Mouse (Mus musculus): ENCODE measurements at regions not wholly inside any gene's neighbourhood (a gene's known extent, or its start where the extent isn't known, plus 50 kb on each side); places are given as distances from the start of the nearest gene placed in this dataset.

DNA sequence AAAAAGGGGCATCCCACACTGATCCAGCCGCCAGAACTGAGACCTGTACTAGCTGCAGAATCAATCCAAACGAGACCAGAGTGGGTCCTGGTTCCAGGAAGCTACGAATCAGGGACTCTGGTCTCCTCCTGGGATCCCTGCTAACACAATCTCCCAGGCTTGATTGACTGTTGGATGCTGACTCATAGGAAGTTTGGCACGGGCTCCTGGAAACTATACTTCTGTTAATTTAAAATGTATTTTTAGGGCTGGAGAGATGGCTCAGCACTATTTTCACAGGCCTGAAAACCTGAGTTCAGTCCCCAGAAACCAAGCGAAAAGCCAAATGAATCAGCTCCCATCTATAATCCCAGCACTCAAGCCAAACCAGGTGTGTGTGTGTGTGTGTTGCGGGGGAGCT is 138.5 kb downstream of the Vegfa start:
- DNase-seq (ENCODE audit: inconsistent age in 2 of 2, low spot score in 1 of 2) = peak; percentile 63 to 87

DNA sequence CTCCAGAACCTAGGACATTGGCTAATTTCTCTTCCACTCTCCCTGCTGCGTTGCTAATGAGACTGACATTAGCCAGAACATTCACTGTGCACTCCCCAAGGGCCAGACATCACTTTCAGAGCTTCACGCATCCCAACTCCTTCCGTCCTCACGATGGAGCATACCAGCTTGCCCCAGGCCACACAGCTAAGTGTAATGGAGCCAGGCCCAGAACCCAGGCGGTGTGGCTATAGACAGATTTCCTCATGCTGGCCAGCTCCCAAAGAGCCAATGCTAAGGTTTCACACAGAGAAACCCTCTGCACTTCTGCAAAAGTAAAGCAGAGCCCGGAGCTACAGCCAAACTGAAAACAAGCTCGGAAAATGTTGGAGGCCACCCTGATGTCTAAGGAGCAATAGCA is 139.1 kb downstream of the Vegfa start:
- peak; percentile 35 to 66 for DNase-seq (ENCODE audit: inconsistent age in 2 of 2, low spot score in 1 of 2)

DNA sequence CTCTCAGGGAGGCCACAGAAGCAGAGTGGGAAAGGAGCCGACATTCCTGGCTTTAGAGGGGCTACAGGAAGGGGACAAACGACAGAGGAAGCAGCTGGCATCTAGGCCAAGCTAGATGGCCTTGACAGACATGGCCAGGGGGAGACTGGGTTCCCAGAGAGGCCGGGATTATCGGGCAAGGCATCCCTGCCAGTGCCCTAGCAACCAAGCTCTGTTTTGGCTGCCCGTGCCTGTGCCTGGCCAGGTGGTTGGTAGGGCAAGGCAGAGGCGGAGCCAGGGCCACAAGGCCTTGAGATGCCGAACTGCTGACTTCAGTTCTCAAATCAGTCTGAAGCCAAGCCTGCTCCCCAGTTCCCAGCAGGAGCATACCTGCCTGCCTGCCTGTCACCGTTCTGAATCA is 142.7 kb downstream of the Vegfa start:
- DNase-seq (ENCODE audit: inconsistent age in 2 of 2, low spot score in 1 of 2) = peak; percentile 87 to 89

DNA sequence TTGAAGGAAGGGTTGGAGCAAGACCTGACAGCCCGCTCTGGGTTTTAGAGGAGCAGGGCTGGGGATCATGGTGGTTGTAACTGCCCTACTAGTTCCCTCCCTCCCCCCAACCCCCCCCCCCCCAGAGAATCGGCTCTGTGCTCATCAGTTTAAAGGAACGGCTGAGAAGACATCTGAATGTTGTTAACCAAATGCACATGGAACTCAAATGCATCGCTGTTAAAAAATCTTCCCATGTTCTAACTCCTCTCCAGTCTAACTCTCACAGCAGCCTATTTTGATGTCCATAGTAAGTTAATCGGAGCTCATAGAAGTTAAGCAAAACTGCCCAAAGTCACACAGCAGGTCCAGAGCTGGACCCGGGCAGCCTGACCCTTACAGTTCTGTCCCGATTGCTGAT is 143.1 kb downstream of the Vegfa start:
- no peak for DNase-seq (ENCODE audit: inconsistent age in 2 of 2, low spot score in 1 of 2)

DNA sequence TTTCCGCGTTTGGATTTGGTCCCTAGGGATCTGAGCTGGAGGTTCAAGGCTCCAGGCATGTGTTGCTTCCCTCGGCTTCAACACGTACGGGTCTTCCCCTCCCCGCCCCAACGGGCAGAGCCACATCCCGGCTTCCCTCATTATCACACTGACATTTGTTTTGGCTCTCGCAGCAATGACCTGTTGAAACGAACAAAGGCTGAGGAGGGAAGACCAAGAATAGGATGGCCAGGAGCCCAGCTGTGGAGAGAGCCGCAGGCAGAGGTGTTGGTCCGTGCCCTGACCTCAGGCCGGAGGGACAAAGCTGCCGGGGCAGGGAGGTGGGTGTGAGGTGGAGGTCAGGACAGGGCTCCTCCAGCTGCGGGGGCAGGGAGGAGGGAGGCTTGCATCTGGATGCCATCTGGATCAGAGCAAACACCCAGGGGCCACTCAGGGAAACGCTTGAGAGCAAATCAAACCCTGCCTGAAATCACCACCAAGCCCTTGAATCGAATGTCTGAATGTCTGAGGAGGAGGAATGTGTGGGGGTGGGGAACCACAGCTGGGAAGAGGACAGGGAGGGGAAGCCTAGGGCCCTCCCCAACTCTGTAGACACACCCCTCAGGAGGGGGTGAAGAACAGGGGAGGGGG is 145.6 kb downstream of the Vegfa start:
- peak; percentile 31 to 57 for DNase-seq (ENCODE audit: inconsistent age in 2 of 2, low spot score in 1 of 2)

DNA sequence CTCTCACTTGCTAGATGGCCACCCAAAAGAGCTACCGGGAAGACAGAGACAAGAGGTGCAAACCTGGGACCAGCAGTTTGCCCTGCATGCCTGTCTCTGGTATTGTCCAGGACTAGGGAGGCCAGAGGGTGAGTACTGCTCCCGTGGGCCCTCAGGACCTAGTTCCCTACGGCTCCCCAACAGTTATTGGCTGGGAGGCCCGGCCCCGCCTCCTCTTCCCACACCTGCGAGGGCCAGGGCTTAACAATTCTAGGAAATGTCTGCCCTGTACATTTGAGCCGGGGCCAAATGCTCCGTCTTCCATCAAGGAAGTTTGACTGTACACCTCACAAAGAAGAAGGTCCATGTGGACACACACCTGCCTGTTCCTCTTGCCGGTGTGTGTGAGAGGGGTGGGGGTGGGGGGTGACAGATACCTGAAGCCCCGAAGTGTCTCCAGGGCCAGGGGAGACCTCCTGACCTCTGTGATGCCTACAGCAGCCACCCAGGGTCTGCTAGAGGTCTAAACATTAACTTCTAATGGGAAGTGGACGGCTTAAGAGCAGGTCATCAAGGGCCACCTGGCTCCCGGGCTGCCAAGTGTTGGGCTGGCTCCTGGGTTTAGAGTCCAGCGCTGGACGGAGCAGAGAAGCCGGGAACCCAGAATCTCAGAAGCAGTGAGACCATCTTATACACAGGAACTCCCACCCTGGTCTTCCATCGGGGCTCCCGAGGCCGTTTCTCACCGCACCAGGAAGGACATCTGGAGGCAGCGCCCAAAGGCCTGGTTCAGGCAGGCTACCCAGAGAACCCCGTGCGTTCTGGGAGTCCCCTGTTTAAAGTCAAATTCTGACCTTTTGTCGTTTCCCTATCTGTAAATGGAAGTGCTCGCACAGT is 146.5 kb downstream of the Vegfa start:
- DNase-seq (ENCODE audit: inconsistent age in 2 of 2, low spot score in 1 of 2) = no peak

DNA sequence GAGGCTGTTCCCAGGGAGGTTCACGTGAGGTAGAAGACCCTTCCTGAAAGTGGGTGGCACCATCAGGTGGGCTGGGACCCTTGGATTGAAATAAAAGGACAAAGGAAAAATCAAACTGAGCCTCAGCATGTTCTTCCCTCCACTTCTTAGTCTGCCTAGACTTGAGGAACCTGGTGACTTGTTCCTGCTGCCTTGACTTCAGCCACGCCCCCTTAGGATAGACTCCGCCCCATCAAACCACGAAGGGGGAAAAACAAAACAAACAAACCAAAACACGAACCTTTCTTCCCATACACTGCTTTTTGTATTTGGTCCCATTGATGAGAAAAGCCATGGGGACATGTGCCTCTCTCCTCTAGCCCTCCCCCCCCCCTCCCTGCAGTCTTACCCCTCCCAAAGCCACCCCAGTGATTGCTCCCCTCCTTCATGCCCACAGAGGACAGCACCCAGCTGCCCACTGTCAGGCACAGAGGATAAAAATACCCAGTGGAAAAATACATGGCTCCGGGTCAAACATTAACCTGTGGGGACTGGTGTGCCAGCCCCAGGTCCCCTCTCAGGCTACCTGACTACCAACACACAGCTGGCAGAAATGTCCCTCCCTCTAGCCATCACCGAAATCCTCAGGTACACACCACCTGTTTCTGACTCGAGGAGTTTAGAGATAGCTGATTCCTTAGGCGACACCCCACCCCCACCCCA is 148.0 kb downstream of the Vegfa start:
- no peak for DNase-seq (ENCODE audit: inconsistent age in 2 of 2, low spot score in 1 of 2)

DNA sequence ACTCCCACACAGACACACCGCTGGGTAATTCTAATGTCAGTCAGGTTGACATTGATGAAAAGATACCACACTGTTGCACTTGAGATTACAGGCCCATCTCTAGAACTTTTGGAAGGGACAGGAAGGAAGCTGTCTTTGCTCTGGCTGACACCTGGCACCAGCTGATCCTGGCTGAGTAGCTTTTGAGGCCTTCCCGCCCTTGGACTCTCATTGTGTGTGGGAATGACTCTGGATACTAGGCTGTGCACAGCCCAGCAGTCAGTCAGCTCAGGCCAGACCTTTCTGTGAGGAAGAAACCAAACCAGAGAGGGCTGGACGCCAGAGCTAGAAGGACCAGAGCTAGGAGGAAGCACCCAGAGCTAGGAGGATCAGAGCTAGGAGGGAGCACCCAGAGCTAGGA is 149.0 kb upstream of the 1600014C23Rik start:
- no peak for DNase-seq (ENCODE audit: inconsistent age in 2 of 2, low spot score in 1 of 2)

DNA sequence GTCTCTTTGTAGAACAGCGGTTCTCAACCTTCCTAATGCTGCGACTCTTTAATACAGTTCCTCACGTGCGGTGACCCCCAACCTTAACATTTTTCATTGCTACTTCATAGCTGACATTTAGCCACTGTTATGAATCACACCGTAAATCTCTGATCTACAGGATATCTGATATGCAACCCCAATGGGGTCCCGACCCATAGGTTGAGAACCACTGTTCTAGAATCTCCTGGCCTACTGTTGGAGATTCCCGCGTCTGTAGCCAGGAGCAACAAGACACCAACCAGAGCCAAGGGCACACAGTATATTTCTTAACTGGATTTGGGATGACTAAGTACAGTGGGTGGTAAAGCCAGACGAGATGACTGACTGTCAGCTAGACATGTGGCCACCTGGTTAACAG is 147.6 kb upstream of the 1600014C23Rik start:
- peak in 1 of 2 experiments; percentile 74 for DNase-seq (ENCODE audit: inconsistent age in 2 of 2, low spot score in 1 of 2)

DNA sequence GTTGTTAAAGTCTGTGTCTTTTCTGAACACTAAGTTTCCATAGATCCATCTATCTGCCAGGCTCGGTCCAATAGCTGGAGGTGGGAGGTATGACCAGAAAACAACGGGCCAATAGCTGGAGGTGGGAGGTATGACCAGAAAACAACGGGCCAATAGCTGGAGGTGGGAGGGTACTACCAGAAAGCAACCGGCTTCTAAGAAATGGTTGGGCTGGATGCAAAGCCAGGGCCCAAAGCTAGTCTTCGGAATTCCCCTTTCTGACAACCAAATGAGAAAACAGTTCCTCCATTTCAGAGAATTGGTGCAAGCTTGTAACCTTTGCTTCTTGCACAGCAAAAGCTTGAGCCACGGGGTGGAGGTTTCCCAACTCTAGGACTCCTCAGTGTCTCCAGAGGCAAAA is 147.1 kb upstream of the 1600014C23Rik start:
- no peak for DNase-seq (ENCODE audit: inconsistent age in 2 of 2, low spot score in 1 of 2)

DNA sequence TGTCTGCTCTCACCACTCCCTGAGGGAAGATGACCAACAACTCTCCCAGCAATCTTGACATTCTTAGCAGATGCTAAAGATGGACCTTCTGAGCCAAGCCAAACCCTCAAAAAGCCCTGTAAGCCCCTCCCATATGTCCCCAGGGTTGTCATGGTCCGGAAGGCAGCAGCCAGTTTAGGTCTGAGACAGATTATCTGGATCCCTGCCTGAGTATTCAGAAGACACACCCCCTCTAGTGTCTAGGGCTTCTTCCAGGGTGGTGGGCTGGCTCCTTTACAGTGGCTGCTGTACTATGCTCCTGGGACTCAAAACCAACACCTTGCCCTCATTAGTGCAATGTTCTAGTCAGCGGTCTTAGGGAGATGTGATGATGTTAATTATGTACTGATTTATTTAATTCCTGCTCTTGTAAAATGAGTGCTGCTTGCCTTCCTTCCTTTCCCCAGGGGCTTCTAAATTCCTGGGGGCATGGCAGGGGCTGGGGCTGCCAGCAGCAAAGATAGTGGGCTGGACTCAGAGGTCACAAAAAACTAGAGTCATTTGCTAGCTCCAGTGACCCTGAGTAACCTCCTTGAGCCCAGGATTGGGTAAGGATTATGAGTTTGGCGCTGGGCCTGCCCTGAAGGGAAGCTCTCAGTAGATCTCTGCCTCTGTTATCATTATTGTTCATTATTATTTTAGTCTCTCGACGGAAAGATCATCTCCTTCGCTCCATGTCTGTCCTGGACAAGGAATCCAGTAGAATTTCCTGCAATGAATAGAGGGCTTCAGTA is 146.0 kb upstream of the 1600014C23Rik start:
- peak in 1 of 2 experiments; percentile 78 for DNase-seq (ENCODE audit: inconsistent age in 2 of 2, low spot score in 1 of 2)

DNA sequence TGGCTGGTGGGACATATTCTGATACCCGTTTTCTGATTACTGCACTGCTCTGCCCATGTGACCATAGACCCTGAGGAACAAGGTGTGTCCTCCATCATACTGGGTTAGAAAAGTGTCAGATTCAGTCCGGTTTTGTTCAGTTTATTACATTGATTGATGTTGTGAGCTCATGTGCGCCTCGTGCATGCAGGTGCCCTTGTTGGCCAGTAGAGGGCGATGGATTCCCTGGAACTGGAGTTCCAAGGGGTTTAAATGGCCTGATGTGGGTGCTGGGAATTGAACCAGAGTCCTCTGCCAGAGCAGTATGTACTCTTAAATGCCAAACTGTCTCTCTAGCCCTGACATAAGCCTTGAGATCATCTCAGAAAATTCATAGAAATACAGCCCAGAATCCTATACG is 144.8 kb upstream of the 1600014C23Rik start:
- no peak for DNase-seq (ENCODE audit: inconsistent age in 2 of 2, low spot score in 1 of 2)

DNA sequence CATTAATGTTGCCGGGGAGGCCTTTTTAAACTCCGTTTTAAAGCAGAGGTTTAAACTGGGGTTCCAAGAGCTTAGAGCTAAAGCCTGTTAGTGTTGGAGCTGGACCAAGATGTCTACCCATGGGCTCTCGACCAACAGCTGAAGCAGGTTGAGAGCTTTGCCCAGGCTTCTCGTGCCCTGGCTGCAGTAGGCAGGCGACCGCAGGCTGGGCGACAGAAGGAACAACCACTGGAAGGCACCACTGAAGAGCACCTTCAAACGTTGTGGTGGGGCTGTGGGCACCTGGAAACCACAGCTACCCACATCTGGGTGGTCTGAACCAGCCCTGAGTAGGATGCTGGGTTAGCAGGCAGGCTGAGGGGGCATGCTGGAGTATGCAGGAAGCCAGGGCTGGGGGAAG is 141.7 kb upstream of the 1600014C23Rik start:
- DNase-seq (ENCODE audit: inconsistent age in 2 of 2, low spot score in 1 of 2) = no peak

DNA sequence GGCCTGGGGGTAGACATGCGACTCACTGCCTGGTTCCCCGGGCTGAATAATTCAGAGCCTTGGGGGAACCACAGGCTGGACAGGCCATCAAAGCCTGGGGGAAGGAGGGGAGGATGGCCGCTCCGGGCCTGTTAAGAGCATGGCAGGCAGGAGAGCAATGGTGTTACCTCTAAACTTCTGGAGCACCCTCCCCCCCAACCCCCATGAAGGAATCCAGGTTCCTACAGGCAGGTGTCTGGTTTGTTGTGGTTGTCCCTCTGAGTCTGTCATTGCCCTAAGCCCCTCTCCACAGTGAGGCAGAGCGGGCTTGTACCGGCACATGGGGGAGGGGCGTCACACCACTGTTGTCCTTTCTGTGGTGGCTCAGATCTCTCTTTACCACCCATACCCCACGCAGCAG is 140.4 kb upstream of the 1600014C23Rik start:
- DNase-seq (ENCODE audit: inconsistent age in 2 of 2, low spot score in 1 of 2) = no peak

DNA sequence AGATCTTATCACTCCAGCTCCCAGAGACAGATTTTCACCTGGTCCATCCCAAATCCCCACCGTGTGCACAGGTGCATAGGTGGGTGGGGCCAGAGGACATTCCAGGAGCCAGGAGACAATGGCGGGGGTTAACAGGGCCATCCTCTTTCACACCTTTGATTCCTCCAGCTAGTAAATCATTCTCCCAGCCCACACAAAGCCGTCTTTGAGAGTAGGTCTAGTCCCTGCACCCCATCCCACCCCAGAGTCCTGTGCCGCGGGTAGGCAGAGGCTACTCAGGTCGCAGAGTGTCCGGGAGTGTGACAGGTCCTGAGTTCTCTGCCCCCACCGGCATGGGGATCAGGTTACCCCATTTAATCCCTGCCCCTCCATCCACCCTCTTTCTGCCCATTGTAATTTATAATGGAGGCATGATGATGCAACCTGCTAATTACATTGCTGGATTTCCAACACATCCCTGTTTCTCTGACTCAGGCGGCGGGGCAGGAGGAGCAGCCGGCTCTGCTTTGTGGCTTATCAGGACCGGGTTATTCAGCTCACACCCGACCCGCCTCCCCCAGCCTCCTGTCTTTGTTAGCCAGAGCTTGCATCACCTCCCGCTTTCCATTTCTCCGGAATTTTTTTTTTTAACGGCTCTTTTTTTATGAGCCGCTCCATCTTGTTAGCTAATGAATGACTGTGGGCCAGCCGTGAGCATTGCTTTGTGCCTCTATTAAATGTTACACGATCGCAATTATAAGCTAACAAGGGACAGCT is 139.7 kb upstream of the 1600014C23Rik start:
- peak; percentile 45 to 68 for DNase-seq (ENCODE audit: inconsistent age in 2 of 2, low spot score in 1 of 2)

DNA sequence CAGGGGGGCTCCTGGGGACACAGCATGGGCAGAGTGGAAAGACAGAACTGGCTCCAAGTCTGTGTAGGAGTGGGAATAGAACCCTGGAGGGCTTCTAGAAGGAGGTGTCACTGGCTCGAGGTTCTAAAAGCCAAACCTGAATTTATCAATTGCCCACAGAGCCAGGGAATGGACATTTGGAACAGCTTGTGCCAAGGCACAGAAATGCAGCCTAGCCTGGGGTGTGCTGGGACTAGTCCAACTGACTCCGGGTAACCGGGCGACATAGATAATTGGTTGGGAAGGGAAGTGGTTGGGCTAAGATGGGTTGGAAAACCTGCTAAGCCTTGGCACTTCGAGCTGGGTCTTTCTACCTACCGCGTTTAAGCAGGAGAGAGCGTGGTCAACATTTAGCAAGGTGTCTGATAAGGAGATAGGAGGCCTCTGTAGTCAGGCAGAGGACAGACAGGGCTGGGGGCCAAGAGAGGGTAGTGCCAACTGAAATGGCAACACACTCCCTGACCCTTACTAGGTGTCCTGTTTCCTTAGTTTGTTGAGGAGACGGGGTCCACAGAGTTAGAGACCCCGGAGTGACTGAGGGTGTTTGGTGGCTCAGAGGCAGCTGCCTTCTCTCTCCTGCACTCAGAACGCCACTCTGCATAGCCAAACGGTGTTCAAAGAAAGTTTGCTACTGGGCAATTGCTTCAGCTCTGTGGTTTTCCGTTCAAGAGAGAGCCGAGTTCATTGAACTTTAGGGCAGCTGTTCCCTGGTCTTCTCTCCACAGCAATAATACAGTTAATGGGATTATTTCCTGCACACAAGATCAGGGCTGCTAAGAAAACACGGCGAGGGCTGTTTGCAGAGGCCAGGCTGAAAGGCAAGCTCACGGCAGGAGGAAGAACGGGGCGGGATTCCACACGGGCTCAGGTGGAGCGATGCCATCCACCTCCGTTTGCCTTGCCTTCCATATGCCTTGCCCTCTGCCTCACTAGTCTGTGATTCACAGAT is 138.3 kb upstream of the 1600014C23Rik start:
- peak; percentile 41 to 61 for DNase-seq (ENCODE audit: inconsistent age in 2 of 2, low spot score in 1 of 2)

DNA sequence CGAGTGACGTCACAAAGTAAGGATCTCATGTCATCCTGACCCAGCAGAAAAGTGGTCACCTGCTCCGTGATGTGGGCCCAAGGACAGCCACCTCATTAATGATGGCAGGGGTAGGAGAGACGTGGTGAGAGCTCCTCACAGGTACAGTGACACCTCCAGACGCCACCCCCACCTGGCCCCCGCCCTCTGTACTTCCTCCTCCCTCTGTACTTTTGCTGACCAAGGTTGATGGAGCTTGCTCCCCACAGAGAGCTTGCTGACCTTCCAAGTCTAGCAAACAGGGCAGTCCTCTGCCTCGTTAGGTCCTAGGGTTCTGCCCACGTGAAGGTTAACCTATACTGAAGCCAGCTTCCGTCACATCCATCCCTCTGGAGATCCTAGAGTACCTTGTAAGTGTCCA is 137.4 kb upstream of the 1600014C23Rik start:
- DNase-seq (ENCODE audit: inconsistent age in 2 of 2, low spot score in 1 of 2) = no peak

DNA sequence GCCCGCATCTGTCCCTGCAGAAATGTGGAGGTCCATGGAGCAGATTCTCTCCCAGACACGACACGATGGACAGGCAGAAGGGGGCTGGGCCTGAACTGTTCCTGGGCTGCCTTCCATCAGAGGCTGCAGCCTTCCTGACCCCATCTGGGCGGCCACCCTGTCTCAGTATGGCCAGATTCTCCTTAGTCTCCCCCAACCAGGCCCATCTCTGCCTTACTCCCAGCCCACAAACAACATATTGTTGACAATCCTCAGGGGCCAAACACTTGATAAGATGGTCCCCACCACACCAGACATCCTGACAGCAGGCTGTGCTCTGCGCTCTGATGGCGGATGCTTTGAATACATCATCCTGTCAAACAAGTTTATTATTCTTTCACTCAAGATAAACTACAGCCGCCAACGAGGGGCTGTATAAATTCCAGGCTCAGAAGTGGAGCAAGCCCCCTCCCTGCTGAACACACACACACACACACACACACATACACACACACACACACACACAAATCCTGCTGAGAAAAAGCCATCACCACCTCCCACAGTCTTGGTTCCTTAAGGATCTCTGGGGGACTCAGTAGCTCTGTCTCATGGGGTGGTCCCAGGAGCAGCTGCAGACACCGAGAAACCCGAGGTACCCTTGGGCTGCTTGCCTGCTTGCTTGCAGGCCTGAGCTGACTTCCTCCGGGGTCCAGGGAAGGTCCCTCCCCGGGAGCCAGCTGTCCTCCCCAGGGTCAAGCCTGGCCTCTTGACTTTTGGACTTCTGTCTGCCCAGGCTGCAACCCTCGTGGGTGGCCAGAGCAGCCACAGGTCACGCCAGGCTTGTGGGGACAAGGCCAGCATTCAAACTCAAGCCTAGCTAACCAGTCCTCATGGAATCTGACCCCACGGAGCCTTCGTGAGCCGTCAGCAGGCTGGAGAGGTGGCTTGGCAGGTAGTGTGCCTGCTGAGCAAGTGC is 135.6 kb upstream of the 1600014C23Rik start:
- peak; percentile 29 to 53 for DNase-seq (ENCODE audit: inconsistent age in 2 of 2, low spot score in 1 of 2)

Data from adrenal gland, adult (tissue).